Mouse (Mus musculus) yolk sac, embryonic 10.5 days (tissue): ENCODE data around the gene Slc6a4.
"Not testable (repeated sequence)": the region's sequence is repeated elsewhere in the genome, so short reads cannot be mapped to it uniquely, and the experiment has no call there.

Experiments used
- DNase-seq: peaks from one replicate; pipeline ENCODE4 v3.0.0-alpha.2; 2017; ENCODE audit warnings: low spot score

Gene Slc6a4

DNA sequence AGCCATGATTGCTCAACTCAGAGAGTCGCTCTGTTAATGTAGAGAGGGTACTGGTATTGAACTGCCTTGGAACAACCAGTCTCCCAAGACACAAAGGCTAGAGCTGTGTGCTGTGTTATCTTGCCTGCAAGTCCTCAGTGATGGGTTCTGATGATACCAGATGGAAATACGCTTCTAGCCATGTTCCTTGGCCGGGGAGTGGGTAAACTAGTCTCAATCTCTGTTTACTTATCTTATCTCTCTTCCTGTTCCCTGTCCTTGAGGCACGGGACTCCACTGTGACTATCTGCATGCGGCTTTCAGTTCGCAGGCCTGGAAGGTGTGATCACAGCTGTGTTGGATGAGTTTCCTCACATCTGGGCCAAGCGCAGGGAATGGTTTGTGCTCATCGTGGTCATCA is 21.1 kb downstream of the Slc6a4 start:
- DNase-seq = peak; percentile 81

DNA sequence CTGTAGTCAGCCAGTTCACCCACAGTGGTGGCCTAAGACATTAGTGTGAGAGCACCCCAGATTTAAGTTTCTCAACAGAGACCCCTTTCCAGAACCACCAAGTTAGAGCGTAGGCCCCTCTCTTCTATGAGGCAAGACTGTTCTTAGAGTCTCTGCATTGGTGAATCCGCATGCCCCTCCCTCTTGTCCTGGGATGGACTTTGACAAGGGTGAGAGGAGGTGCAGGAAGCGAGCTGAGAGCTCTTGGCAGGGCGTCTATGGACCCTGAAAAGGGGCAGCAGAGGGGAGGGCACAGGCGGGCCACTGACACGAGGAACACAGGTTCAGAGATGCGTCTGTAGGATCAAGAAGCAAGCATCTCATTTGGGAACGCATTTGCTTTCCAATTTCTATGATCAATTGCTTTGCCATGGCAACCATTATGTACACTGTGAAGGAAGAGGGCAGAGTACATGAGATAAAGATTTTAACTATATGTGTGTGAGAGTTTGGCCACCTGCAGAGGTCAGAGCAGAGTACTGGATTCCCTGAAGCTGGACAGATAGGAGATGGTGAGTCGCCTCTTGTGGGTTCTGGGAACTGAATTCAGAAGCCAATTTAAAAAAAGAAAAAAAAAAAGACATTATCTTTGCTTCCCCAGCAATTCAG is 23.5 kb downstream of the Slc6a4 start:
- peak; percentile 74 for DNase-seq

DNA sequence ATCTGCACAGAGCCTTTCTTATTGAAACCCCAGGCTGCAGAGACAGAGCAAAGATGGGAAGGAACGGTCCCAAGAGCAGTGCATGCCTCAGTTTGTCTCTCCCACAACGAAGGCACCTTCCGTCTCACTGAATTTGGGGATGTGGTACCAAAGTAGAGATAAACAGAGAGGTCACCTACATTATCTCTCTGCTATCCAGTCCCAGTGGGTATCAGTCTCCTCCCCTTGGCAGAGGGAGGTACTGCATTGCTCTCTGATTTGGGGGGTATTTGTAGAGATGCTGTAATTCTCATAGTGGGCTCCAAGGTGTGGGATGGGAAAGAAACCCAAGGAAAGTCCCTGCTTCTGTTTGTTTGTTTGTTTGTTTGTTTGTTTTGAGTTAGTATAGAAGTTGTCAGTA is 28.2 kb downstream of the Slc6a4 start:
- no peak for DNase-seq

- no peak for DNase-seq
Measured at GRCm38 (mm10) chr11:77028157-77028556, 29.8 kb downstream of the Slc6a4 start.

- no peak for DNase-seq
Measured at GRCm38 (mm10) chr11:77031151-77031934, 32.9 kb downstream of the Slc6a4 start.

DNA sequence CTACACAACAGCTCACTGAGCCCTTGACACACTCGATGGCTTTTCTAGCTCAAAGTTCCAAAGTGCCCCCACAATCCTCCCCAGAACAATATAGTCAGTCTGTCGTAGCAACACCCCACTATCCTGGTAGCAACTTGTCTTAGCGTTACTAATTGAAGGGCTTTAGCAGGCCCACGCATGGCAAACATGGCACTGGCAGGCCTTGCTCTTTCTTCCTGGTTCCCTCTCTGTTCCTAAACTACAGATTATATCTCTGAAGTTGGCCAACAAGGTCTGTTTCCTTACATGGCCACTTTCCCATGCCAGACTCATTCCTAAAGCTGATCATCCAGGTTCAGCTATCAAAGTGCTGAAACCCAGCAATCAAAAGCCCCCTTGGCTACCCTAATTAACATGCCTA is 43.5 kb downstream of the Slc6a4 start:
- no peak for DNase-seq

- DNase-seq = no peak
Measured at GRCm38 (mm10) chr11:77042816-77043215, 44.4 kb downstream of the Slc6a4 start.

- DNase-seq = no peak
Measured at GRCm38 (mm10) chr11:77061951-77062350, 63.5 kb downstream of the Slc6a4 start.

DNA sequence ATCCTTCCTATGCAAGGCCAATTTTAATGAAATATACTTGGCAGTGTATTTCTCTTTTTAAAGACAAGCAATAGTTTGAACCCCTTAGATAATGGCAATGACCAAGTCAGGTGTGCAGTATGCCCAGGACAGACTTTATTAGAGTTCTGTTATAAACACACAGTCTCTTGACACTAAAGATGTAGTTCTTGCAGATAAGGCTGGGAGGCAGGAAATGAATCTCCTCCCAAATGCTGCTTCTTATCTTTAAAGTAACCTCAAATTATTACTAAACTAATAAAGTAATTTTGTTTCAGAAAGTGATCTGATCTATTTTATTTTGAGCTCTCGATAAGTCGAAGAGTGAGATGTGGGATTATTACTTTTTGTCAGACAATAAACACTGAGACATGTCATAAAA is 65.0 kb downstream of the Slc6a4 start:
- DNase-seq = no peak

- DNase-seq = no peak
Measured at GRCm38 (mm10) chr11:77068825-77069224, 70.4 kb downstream of the Slc6a4 start.

- DNase-seq = no peak
Measured at GRCm38 (mm10) chr11:77070721-77071120, 72.3 kb downstream of the Slc6a4 start.

- not testable (repeated sequence) for DNase-seq
Measured at GRCm38 (mm10) chr11:77077331-77077730, 78.9 kb downstream of the Slc6a4 start.

- peak; percentile 34 for DNase-seq
Measured at GRCm38 (mm10) chr11:77077792-77078191, 79.4 kb downstream of the Slc6a4 start.

GRCm38 (mm10) chr11:77078273-77079134 is 80.1 kb downstream of the Slc6a4 start, which contains the start of gene Nsrp1:
Gene Nsrp1 (minus strand): TSS chr11:77078435.
- DNase-seq = peak; percentile 89

DNA sequence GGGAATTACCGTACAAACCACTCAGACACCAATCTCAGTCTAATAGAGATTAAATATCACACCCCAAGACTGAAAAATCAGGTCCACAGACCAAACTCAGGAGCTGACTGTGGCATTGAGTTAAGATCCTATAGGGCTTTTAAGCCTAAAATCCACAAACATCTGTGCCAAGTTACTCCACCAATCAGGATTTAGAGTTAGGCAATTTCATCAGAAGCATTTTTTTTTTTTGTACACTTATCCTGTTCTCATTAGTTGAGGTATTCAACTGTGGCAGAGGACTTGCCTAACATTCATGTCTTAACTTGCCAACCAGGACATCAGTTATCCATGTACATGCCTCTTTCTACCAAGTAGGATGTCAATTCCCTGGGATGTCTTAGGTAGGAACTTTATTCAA is 81.0 kb downstream of the Slc6a4 start:
- DNase-seq = no peak
